Mouse (Mus musculus) layer of hippocampus, postnatal 25 days (tissue): ENCODE measurements around the gene Mageh1. TPM values are rescaled to one million over a fixed set of nuclear protein-coding genes. Genes with fewer than 3 reads are reported as not detected.
"Not testable (repeated sequence)": the region's sequence is repeated elsewhere in the genome, so short reads cannot be mapped to it uniquely, and the experiment has no call there.

Source experiments
- DNase-seq, 2 experiments: peaks; one replicate each; pipeline ENCODE4 v3.0.0; 2022; ENCODE audit warnings: mixed read lengths in 2 of 2, low spot score in 1 of 2; ENCODE audit errors: extremely low spot score in 1 of 2
- total RNA-seq, 2 experiments: library from RNA; stranded (reverse); gene quantifications; 2 replicates each; pipeline ENCODE4 v1.2.3; 2021

Gene Mageh1
- 10 to 100 TPM; 59.4 to 61.2 TPM for total RNA-seq

DNA sequence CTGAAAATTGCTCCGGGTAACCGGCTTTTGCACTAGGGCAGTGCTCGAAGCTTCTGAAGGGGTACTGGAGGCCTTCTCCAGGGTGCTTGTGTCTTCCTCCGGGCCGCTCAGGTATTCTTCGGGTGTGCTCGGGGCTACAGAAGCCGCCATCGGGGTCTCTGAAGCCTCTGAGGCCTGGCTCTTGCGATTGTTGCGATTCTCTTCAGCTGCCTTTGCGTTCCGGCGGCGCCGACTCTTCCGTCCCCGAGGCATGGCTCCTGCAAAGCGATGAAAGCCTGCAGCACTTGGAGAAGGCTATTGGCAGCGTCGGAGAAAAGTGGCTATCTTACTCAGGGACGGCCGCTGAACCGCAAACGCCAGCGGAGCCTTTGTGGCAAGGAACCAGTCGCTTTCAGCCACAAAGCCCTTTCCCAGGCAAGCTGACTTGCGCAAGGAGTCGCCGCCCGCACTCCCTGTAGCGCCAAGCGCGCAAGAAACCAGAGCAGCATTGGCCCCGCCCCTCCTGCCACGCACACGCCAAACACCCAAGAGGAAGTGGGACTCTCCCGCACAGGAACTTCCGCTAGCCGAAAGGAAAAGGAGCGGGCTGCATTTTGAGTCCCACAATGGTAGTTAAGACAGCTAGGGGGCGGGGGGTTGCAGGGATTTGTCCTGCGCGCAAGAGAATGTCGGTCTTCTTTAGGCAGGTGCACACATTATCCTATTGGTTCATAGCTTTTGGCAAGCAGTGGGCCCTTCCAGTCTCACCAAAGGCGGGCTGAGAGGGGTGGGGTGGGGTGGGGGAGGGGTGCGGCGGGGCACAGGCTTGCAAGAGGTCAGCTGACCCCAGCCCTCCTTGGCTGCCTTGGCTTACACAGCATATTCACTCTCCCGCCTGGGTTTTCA, at the start of gene Mageh1:
Gene Mageh1 (minus strand): TSS at position 489 of the 885 bp plus-strand sequence.
- DNase-seq = peak; percentile 63 to 70

DNA sequence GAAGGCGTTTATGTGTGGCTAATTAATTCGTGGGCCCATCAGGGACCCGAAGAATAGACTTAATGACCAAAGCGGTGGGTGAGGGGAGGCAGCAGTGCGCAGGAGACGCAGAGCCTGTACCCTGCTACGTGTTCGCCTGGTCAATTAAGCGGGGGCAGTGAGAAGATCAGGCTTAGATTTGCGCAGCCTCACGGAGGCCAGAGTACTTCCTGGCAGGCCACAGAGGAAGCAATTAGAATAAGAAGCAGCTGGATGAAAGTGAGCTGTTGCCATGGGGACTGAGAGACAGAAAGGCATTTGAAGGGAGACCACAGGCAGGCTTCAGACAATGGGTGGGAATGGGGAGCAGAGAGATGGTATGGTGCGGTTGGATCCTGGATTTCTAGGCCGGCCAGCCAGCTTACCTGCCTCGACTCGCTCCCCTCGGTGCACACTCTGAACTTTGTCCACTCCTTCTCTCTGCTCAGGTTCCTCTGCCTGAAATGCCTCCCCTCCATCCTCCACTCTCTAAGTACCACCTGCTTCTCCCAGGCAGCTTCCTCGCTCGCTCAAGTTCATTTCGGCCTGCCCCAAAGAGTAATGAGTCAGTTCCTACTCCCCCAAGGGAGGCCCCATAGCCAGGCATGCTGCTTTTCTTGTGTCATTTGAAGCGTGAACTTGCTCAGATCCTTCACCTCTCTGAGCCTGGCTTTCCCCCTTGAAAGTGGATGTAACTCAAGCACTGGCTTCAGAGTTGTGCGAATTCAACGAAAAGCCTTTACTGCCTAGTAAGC, 783 bp upstream of the Mageh1 start:
- DNase-seq = not testable (repeated sequence)

DNA sequence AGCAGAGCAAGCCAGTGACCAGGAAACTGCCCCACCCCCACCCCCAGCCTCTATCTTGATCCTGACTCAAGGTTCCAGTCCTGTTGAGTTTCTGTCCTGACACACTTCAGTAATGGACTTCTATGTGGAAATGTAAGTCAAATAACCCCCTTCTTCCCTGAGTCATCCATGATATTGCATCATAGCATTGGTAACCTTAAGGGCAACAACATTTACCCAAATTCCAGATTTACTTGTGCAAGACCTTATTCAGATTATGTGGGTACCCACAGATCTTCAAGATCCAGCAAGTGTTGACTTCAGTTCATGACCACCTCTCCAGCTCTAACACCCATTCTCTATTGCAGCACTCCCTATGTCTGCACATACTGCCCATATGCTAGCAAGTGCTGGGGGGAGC, 5.8 kb downstream of the Mageh1 start:
- not testable (repeated sequence) for DNase-seq

DNA sequence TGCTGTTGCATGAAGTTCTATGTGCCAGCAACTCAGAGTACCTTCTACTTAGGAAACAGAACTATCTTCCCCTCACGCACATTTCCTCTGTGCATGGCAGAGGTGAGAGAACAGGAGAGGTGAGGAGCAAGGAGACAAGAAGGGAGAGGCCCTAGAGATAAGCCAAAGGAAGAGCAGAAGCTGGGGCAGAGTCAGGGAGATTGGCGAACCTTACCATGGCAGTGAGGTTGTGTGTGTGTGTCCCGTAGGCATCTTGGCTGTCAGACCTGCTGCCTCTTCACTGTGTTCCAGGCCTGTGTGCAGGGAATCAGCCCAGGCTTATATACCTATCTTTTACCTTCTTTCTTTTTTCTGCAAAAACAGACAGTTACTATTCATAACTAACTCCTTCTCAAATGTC, 11.7 kb downstream of the Mageh1 start:
- DNase-seq = not testable (repeated sequence)

DNA sequence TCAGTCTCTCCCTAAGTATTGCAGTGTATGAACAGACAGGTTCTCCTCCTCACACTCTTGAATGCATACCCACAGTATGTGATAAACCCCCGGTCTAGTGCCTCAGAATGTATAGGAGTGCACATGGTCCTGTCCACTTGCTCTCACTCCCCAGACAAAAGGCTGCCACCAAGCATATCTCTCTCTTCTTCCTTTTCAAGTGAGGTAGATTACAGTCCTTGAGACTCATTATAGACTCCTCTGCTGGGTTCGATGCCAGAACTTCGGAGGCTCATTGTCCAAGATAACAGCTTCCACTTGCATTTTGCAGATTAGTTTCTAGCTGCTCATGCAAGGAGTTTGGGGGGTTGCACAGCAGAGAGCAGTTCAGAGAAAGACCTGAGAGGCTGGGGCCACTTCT, 12.1 kb downstream of the Mageh1 start:
- not testable (repeated sequence) for DNase-seq

DNA sequence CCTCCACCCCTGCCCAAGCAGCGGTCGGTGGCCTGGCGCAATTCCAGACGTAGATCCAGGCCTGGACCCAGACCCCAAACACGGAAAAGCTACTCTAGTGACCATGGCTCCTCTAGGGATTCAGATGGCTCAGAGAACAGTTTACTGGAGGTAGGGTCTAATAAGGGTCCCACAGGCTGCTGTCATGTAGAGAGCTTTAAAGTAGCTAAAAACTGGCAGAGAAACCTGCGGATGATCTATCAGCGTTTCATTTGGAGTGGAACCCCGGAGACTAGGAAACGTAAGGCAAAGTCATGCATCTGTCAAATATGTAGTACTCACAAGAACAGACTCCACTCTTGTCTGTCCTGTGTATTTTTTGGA, 29.7 kb downstream of the Mageh1 start:
- no peak for DNase-seq

DNA sequence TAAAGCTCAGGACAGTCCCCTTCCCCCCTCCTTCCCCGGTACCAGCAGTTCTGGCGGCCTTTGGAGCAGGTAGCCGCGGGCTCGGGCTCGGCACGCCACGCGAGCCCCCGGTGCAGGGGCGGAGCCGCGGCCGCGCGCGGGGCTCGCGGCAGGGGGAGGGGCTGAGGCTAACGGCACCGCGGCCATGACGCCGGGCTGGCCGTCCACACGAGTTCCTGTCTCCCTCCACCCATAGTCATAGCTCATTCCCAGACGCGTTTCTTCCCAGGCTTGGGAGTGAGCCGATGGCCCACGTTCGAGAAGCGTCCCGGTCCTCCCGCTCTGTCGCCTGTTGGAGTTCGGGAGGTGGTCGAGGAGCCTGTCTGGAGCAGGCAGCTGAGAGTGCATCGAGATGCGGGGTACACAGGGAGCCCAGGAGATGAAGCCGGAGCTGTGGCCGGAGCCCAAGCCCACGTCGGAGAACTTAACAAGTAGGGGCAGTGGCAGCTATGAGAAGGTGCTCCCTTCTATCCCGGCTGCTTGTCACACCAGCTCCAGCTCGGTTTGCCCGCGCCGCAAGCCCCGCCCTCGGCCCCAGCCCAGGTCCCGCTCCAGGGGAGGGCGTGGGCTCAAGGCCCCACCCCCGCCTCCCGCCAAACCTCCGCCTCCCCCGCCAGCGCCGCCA, 30.2 kb downstream of the Mageh1 start:
- DNase-seq = peak; percentile 26 to 31

DNA sequence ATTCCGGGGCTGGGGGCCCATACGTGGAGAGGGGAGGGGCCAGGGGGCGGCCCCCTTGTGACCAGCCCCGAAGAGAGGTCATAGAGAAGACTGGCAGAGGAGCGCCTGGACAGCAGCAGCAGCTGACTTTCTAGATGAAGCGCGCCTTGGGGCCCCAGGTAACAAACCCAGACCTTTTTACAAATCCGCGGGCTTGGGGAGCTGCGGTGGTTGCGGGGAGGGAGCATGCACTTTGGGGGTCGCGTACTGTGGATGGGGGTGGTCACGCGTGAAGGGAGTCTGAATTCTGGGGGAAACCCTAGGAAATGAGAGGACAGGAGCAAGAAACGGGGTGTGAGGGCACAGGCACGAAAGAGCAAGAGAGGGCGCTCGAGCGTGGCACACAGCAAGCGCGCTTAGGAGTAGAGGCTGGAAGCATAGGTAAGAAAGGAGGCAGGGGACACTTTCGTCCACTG, 31.0 kb downstream of the Mageh1 start, which contains the start of gene Usp51:
Gene Usp51 (plus strand): TSS at position 83 of the 455 bp plus-strand sequence.
- peak; percentile 17 to 22 for DNase-seq

DNA sequence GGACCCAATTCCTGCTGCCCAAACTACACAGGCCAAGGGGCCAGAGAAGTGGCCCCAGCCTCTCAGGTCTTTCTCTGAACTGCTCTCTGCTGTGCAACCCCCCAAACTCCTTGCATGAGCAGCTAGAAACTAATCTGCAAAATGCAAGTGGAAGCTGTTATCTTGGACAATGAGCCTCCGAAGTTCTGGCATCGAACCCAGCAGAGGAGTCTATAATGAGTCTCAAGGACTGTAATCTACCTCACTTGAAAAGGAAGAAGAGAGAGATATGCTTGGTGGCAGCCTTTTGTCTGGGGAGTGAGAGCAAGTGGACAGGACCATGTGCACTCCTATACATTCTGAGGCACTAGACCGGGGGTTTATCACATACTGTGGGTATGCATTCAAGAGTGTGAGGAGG, 41.3 kb downstream of the Mageh1 start:
- DNase-seq = not testable (repeated sequence)

DNA sequence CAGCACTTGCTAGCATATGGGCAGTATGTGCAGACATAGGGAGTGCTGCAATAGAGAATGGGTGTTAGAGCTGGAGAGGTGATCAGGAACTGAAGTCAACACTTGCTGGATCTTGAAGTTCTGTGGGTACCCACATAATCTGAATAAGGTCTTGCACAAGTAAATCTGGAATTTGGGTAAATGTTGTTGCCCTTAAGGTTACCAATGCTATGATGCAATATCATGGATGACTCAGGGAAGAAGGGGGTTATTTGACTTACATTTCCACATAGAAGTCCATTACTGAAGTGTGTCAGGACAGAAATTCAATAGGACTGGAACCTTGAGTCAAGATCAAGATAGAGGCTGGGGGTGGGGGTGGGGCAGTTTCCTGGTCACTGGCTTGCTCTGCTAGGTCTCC, 47.5 kb downstream of the Mageh1 start:
- DNase-seq = not testable (repeated sequence)

Other genes with a start within 250 kb of the Mageh1 start
- gene Usp51, start 31.1 kb downstream of the Mageh1 start, total RNA-seq = 1 to 10 TPM; 2.4 to 3.0 TPM
- gene Foxr2, start 81.2 kb upstream of the Mageh1 start, total RNA-seq = under 1 TPM; 0.49 to 0.61 TPM
- 100 to 1,000 TPM in 1 of 2 experiments, 10 to 100 TPM in 1; 96.5 to 100 TPM for gene Rragb, start 102.4 kb upstream of the Mageh1 start, total RNA-seq
- 1 to 10 TPM; 2.8 to 3.7 TPM for gene Klf8, start 199.9 kb upstream of the Mageh1 start, total RNA-seq